In the genomic region with DNA sequence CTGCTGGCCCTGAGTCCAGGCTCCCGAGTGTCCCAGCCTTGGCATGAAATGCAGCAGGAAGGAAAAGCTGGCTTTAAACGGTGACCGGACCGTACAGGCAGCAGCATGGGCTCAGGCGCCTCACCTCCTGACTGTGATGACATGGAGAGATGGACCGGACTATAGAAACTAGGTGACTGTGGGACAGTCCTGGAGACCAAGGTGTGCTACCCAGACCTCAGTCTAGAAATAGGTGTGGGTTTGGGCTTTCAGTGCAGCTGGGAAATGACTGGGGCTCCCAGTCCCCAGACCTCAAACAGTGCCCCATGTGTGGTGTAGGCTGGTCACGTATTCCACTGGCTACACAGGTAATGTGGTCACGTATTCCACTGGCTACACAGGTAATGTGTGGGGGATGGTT, we compare ENCODE assay signal across 11 mouse cellular contexts. TPM values are rescaled to one million over a fixed set of nuclear protein-coding genes. Genes with fewer than 3 reads are reported as not detected.
DNase-seq lines count a peak whose midpoint lies in the region; ATAC-seq and TF ChIP-seq lines count a peak whose summit lies in the region.
"Had no signal": no experiment of that assay in that cellular context is flagged by ENCODE, and none has a peak within 500 bp of the region (broad histone marks: within the 10 kb centered on the region; RNA-seq: fewer than 3 reads in every experiment).

No protein-coding gene starts in this region.

- H3K4me3 ChIP-seq in forebrain, embryonic 14.5 days (ENCODE audit: low read depth, low read length) = no peak overlapping the region
- no peak overlapping the region for H3K4me3 ChIP-seq in forebrain, embryonic 15.5 days
- H3K4me3 ChIP-seq in kidney, embryonic 14.5 days (ENCODE audit: low read length) = no peak overlapping the region
- peak overlapping the region; percentile 57; the same call in 1 of the 2 replicates for H3K4me3 ChIP-seq in G1E (ENCODE audit: low read depth, low read length)
- H3K4me3 ChIP-seq in liver, embryonic 13.5 days (replicated peaks) = no peak overlapping the region
- H3K4me3 ChIP-seq: embryonic facial prominence, embryonic 12.5 days; neural tube, embryonic 12.5 days had no signal

- peaks cover 76% of the 10 kb centered on the region for H3K36me3 ChIP-seq in forebrain, embryonic 14.5 days (ENCODE audit: control insufficient read depth, insufficient read depth, low read length)
- peaks cover 42% of the 10 kb centered on the region for H3K36me3 ChIP-seq in forebrain, embryonic 15.5 days
- peaks cover 70% of the 10 kb centered on the region for H3K36me3 ChIP-seq in kidney, embryonic 14.5 days (ENCODE audit: control insufficient read depth, insufficient read depth, low read length)
- H3K36me3 ChIP-seq in G1E (replicated peaks) = peaks cover 61% of the 10 kb centered on the region
- H3K36me3 ChIP-seq in liver, embryonic 13.5 days = peaks cover 54% of the 10 kb centered on the region

- no peak overlapping the region for H3K9ac ChIP-seq in forebrain, embryonic 14.5 days (ENCODE audit: low read length)
- H3K9ac ChIP-seq in forebrain, embryonic 15.5 days (replicated peaks) = no peak overlapping the region
- no peak overlapping the region for H3K9ac ChIP-seq in kidney, embryonic 14.5 days (ENCODE audit: low read depth, low read length)
- peak overlapping the region; percentile 60 for H3K9ac ChIP-seq in liver, embryonic 13.5 days
- H3K9ac ChIP-seq: embryonic facial prominence, embryonic 12.5 days; neural tube, embryonic 12.5 days had no signal

- H3K27me3 ChIP-seq in forebrain, embryonic 14.5 days (replicated peaks; ENCODE audit: control insufficient read depth, insufficient read depth, low read length) = no peaks in the 10 kb centered on the region
- no peaks in the 10 kb centered on the region for H3K27me3 ChIP-seq in forebrain, embryonic 15.5 days
- no peaks in the 10 kb centered on the region for H3K27me3 ChIP-seq in kidney, embryonic 14.5 days (ENCODE audit: control insufficient read depth, insufficient read depth, low read length)
- H3K27me3 ChIP-seq in G1E (ENCODE audit: insufficient read depth, low read length) = no peaks in the 10 kb centered on the region
- no peaks in the 10 kb centered on the region for H3K27me3 ChIP-seq in liver, embryonic 13.5 days
- H3K27me3 ChIP-seq: embryonic facial prominence, embryonic 12.5 days; neural tube, embryonic 12.5 days had no signal

- 0 out of 2 replicates have a peak overlapping the region, but pooled peaks have one; percentile 14 for H3K27ac ChIP-seq in forebrain, embryonic 14.5 days (ENCODE audit: low read depth, low read length)
- no peak overlapping the region for H3K27ac ChIP-seq in forebrain, embryonic 15.5 days (replicated peaks)
- H3K27ac ChIP-seq in kidney, embryonic 14.5 days (ENCODE audit: low read depth, low read length) = peak overlapping the region; percentile 42; the same call in 1 of the 2 replicates
- peak overlapping the region; percentile 86 for H3K27ac ChIP-seq in liver, embryonic 13.5 days
- H3K27ac ChIP-seq: embryonic facial prominence, embryonic 12.5 days; neural tube, embryonic 12.5 days had no signal

- DNase-seq in forebrain, embryonic 14.5 days (ENCODE audit: low spot score) = no peak
- no peak for DNase-seq in kidney, postnatal 10 days
- DNase-seq in G1E (ENCODE audit: low spot score) = no peak
- DNase-seq in liver, embryonic 13.5 days = no peak
- no peak for DNase-seq in urinary bladder, postnatal 14 days (ENCODE audit: low spot score)
- no peak for DNase-seq in thymus, postnatal 14 days

- H3K4me1 ChIP-seq in forebrain, embryonic 14.5 days (ENCODE audit: control insufficient read depth, insufficient read depth, low read length) = 0 out of 2 replicates have a peak, but pooled peaks cover under 1% of the 10 kb centered on the region
- peaks cover 11% of the 10 kb centered on the region for H3K4me1 ChIP-seq in forebrain, embryonic 15.5 days
- H3K4me1 ChIP-seq in kidney, embryonic 14.5 days (ENCODE audit: control insufficient read depth, insufficient read depth, low read length) = peaks cover 7% of the 10 kb centered on the region; the same call in 1 of the 2 replicates
- H3K4me1 ChIP-seq in G1E (ENCODE audit: insufficient read depth, low read depth, low read length) = peaks cover 93% of the 10 kb centered on the region
- peaks cover 76% of the 10 kb centered on the region for H3K4me1 ChIP-seq in liver, embryonic 13.5 days (replicated peaks)

- WGBS in forebrain, embryonic 14.5 days = 86% methylated on average over 8 of the region's 8 CpGs
- WGBS in forebrain, embryonic 15.5 days = 87% methylated on average over 8 of the region's 8 CpGs
- WGBS in kidney, embryonic 14.5 days = 76% methylated on average over 8 of the region's 8 CpGs
- WGBS in liver, embryonic 13.5 days (ENCODE audit: insufficient replicate concordance) = 48% methylated on average over 8 of the region's 8 CpGs

- no peak for ATAC-seq in forebrain, embryonic 14.5 days
- no peak for ATAC-seq in forebrain, embryonic 15.5 days (replicated peaks)
- no peak for ATAC-seq in kidney, embryonic 14.5 days (ENCODE audit: low FRiP score, low TSS enrichment)
- ATAC-seq in G1E (ENCODE audit: extremely low read depth, insufficient number of reproducible peaks, low FRiP score, poor library complexity, severe bottlenecking) = no peak
- no peak for ATAC-seq in liver, embryonic 13.5 days (ENCODE audit: low read depth)

- no peak overlapping the region for H3K4me2 ChIP-seq in forebrain, embryonic 14.5 days (ENCODE audit: low read length)
- H3K4me2 ChIP-seq in forebrain, embryonic 15.5 days (replicated peaks) = no peak overlapping the region
- H3K4me2 ChIP-seq in kidney, embryonic 14.5 days (replicated peaks; ENCODE audit: low read depth, low read length) = no peak overlapping the region
- peak overlapping the region; percentile 60 for H3K4me2 ChIP-seq in liver, embryonic 13.5 days
- H3K4me2 ChIP-seq: embryonic facial prominence, embryonic 12.5 days; neural tube, embryonic 12.5 days had no signal

- TF ChIP-seq CTCF in G1E (IDR thresholded peaks at IDR 0.05; ENCODE audit: low read depth, low read length) = no peak

- H3K9me3 ChIP-seq in forebrain, embryonic 14.5 days (replicated peaks; ENCODE audit: control insufficient read depth, low read length) = no peaks in the 10 kb centered on the region
- no peaks in the 10 kb centered on the region for H3K9me3 ChIP-seq in forebrain, embryonic 15.5 days
- no peaks in the 10 kb centered on the region for H3K9me3 ChIP-seq in kidney, embryonic 14.5 days (ENCODE audit: control insufficient read depth, low read length)
- no peaks in the 10 kb centered on the region for H3K9me3 ChIP-seq in G1E (replicated peaks)
- no peaks in the 10 kb centered on the region for H3K9me3 ChIP-seq in liver, embryonic 13.5 days (replicated peaks)
- H3K9me3 ChIP-seq: embryonic facial prominence, embryonic 12.5 days; neural tube, embryonic 12.5 days had no signal

RNA-seq across cellular contexts. Expression of gene 1500011B03Rik, which starts 16.6 kb away (rescaled TPM):
- 255 and 273 TPM in 2 replicates for polyA plus RNA-seq in forebrain, embryonic 14.5 days (2014; fragmentation: Nextera tagmentation; extraction: Ambion mirVana)
- 215 and 218 TPM in 2 replicates for polyA plus RNA-seq in forebrain, embryonic 15.5 days (2015; fragmentation: Nextera tagmentation; extraction: Ambion mirVana)
- polyA plus RNA-seq in kidney, embryonic 14.5 days (2014; fragmentation: Nextera tagmentation; extraction: Ambion mirVana) = 128 and 143 TPM in 2 replicates
- 10.8 and 12.0 TPM in 2 replicates for total RNA-seq in G1E (2014; fragmentation: Nextera tagmentation)
- total RNA-seq in G1E (2017) = 1.9 and 2.0 TPM in 2 replicates
- 0.45 and 0.94 TPM in 2 replicates for polyA plus RNA-seq in G1E (2012)
- 31.0 and 32.0 TPM in 2 replicates for polyA plus RNA-seq in liver, embryonic 13.5 days (2015; fragmentation: Nextera tagmentation; extraction: Ambion mirVana)

RNA-seq across cellular contexts. Expression of gene Git2, which starts 31.3 kb away (rescaled TPM):
- 29.1 and 36.3 TPM in 2 replicates for polyA plus RNA-seq in forebrain, embryonic 14.5 days (2014; fragmentation: Nextera tagmentation; extraction: Ambion mirVana)
- polyA plus RNA-seq in forebrain, embryonic 15.5 days (2015; fragmentation: Nextera tagmentation; extraction: Ambion mirVana) = 46.6 and 52.5 TPM in 2 replicates
- polyA plus RNA-seq in kidney, embryonic 14.5 days (2014; fragmentation: Nextera tagmentation; extraction: Ambion mirVana) = 32.8 and 41.7 TPM in 2 replicates
- total RNA-seq in G1E (2014; fragmentation: Nextera tagmentation) = 213 and 227 TPM in 2 replicates
- 101 and 104 TPM in 2 replicates for total RNA-seq in G1E (2017)
- polyA plus RNA-seq in G1E (2012) = 201 and 245 TPM in 2 replicates
- 14.8 and 16.3 TPM in 2 replicates for polyA plus RNA-seq in liver, embryonic 13.5 days (2015; fragmentation: Nextera tagmentation; extraction: Ambion mirVana)

RNA-seq across cellular contexts. Expression of gene Ankrd13a, which starts 32.2 kb away (rescaled TPM):
- 25.8 and 32.3 TPM in 2 replicates for polyA plus RNA-seq in forebrain, embryonic 14.5 days (2014; fragmentation: Nextera tagmentation; extraction: Ambion mirVana)
- 31.4 and 32.8 TPM in 2 replicates for polyA plus RNA-seq in forebrain, embryonic 15.5 days (2015; fragmentation: Nextera tagmentation; extraction: Ambion mirVana)
- polyA plus RNA-seq in kidney, embryonic 14.5 days (2014; fragmentation: Nextera tagmentation; extraction: Ambion mirVana) = 37.0 and 67.9 TPM in 2 replicates
- 779 and 780 TPM in 2 replicates for total RNA-seq in G1E (2014; fragmentation: Nextera tagmentation)
- 554 and 576 TPM in 2 replicates for total RNA-seq in G1E (2017)
- 737 and 869 TPM in 2 replicates for polyA plus RNA-seq in G1E (2012)
- 43.3 and 49.0 TPM in 2 replicates for polyA plus RNA-seq in liver, embryonic 13.5 days (2015; fragmentation: Nextera tagmentation; extraction: Ambion mirVana)

RNA-seq across cellular contexts. Expression of gene 4930519G04Rik, which starts 46.8 kb away (rescaled TPM):
- polyA plus RNA-seq in forebrain, embryonic 14.5 days (2014; fragmentation: Nextera tagmentation; extraction: Ambion mirVana) = not detected in 2 replicates
- not detected in 2 replicates for polyA plus RNA-seq in forebrain, embryonic 15.5 days (2015; fragmentation: Nextera tagmentation; extraction: Ambion mirVana)
- not detected in 2 replicates for polyA plus RNA-seq in kidney, embryonic 14.5 days (2014; fragmentation: Nextera tagmentation; extraction: Ambion mirVana)
- not detected in 2 replicates for total RNA-seq in G1E (2014; fragmentation: Nextera tagmentation)
- total RNA-seq in G1E (2017) = not detected in 2 replicates
- not detected in 2 replicates for polyA plus RNA-seq in G1E (2012)
- polyA plus RNA-seq in liver, embryonic 13.5 days (2015; fragmentation: Nextera tagmentation; extraction: Ambion mirVana) = not detected in 2 replicates
- total RNA-seq: left cerebral cortex, adult 18-20 months had no signal
- polyA plus RNA-seq: embryonic facial prominence, embryonic 12.5 days; neural tube, embryonic 12.5 days had no signal

RNA-seq across cellular contexts. Expression of gene Gm9936, which starts 51.8 kb away (rescaled TPM):
- polyA plus RNA-seq in forebrain, embryonic 14.5 days (2014; fragmentation: Nextera tagmentation; extraction: Ambion mirVana) = 1.8 and 2.4 TPM in 2 replicates
- 1.6 and 2.1 TPM in 2 replicates for polyA plus RNA-seq in forebrain, embryonic 15.5 days (2015; fragmentation: Nextera tagmentation; extraction: Ambion mirVana)
- not detected in 2 replicates for polyA plus RNA-seq in kidney, embryonic 14.5 days (2014; fragmentation: Nextera tagmentation; extraction: Ambion mirVana)
- not detected in 2 replicates for total RNA-seq in G1E (2014; fragmentation: Nextera tagmentation)
- total RNA-seq in G1E (2017) = 0.06 and 0.22 TPM in 2 replicates
- not detected in 2 replicates for polyA plus RNA-seq in G1E (2012)
- not detected in 2 replicates for polyA plus RNA-seq in liver, embryonic 13.5 days (2015; fragmentation: Nextera tagmentation; extraction: Ambion mirVana)

Comparison
In these comparisons a context has a peak if more than half of its experiments do, and no peak if none do; other contexts are left out.
1. RNA of gene 1500011B03Rik, which starts 16.6 kb away (polyA plus RNA-seq): 255 to 273 TPM in forebrain, embryonic 14.5 days, 215 to 218 TPM in forebrain, embryonic 15.5 days, 128 to 143 TPM in kidney, embryonic 14.5 days and 31.0 to 32.0 TPM in liver, embryonic 13.5 days; 0.45 to 0.94 TPM in G1E; every median in the first group is over 10 times any median in the second.
2. RNA of gene Ankrd13a, which starts 32.2 kb away (polyA plus RNA-seq): 737 to 869 TPM in G1E; 37.0 to 67.9 TPM in kidney, embryonic 14.5 days, 43.3 to 49.0 TPM in liver, embryonic 13.5 days, 31.4 to 32.8 TPM in forebrain, embryonic 15.5 days and 25.8 to 32.3 TPM in forebrain, embryonic 14.5 days; every median in the first group is over 10 times any median in the second.